Mouse (Mus musculus) CH12.LX (cell line): ENCODE results near the gene Tubd1. TPM values are rescaled to one million over a fixed set of nuclear protein-coding genes. Genes with fewer than 3 reads are reported as not detected.

Experiments used
- DNase-seq: peaks from one replicate; pipeline ENCODE4 v3.0.0-alpha.2; 2013; ENCODE audit errors: extremely low read depth
- H3K27ac ChIP-seq: 2 replicates; pipeline ENCODE4 v1.5.1; 2012; ENCODE audit warnings: low read depth, mild to moderate bottlenecking, control low read depth, moderate library complexity; ENCODE audit not compliant: insufficient read depth
- H3K27me3 ChIP-seq: replicated peaks from 2 replicates; pipeline ENCODE3; 2012; ENCODE audit warnings: inconsistent platforms
- H3K36me3 ChIP-seq, 2 experiments: replicated peaks in 1 of 2; 2 replicates each; pipeline versions ENCODE3 to v1.6.1; 2012; ENCODE audit warnings: inconsistent platforms in 1 of 2, low read length in 1 of 2, mild to moderate bottlenecking in 1 of 2, mixed read lengths in 1 of 2, moderate library complexity in 1 of 2; ENCODE audit not compliant: control insufficient read depth in 1 of 2, insufficient read depth in 1 of 2
- H3K4me1 ChIP-seq, 2 experiments: 2 replicates each; pipeline ENCODE4 v1.6.1; 2012; ENCODE audit warnings: inconsistent platforms in 1 of 2, moderate library complexity in 1 of 2; ENCODE audit not compliant: insufficient read depth in 2 of 2, control insufficient read depth in 1 of 2
- H3K4me2 ChIP-seq: 2 replicates; pipeline ENCODE4 v1.6.1; 2012; ENCODE audit warnings: low read depth, mild to moderate bottlenecking, control low read depth; ENCODE audit not compliant: poor library complexity, insufficient read depth, severe bottlenecking
- H3K4me3 ChIP-seq, 3 experiments: fragments of 150-350 bp in 1 of 3; sonication (generic) in 1 of 3; replicated peaks in 1 of 3; 2 replicates each; pipeline versions ENCODE3 to v1.5.1; 2011 to 2012; ENCODE audit warnings: low read depth in 2 of 3, low read length in 2 of 3, mild to moderate bottlenecking in 2 of 3, moderate library complexity in 2 of 3, control low read depth in 1 of 3, improper control_type of control experiment in 1 of 3, inconsistent platforms in 1 of 3, mixed read lengths in 1 of 3; ENCODE audit not compliant: poor library complexity in 1 of 3
- H3K79me2 ChIP-seq: replicated peaks from 2 replicates; pipeline ENCODE4 v1.6.1; 2012; ENCODE audit warnings: mild to moderate bottlenecking, moderate library complexity; ENCODE audit not compliant: control insufficient read depth, poor library complexity, insufficient read depth, severe bottlenecking; ENCODE audit errors: extremely low read depth
- H3K9ac ChIP-seq: 2 replicates; pipeline ENCODE4 v1.6.1; 2012; ENCODE audit warnings: low read depth, mild to moderate bottlenecking, control low read depth, moderate library complexity; ENCODE audit not compliant: insufficient read depth
- H3K9me3 ChIP-seq: replicated peaks from 2 replicates; pipeline ENCODE3; 2012; ENCODE audit warnings: low read length, inconsistent platforms, mixed read lengths
- BHLHE40 ChIP-seq: IDR thresholded peaks from 2 replicates; pipeline ENCODE4 v1.6.1; 2011; ENCODE audit warnings: mild to moderate bottlenecking, low read depth, low read length, improper control_type of control experiment
- CTCF ChIP-seq, 2 experiments: IDR thresholded peaks in 1 of 2; conservative IDR thresholded peaks in 1 of 2; 2 replicates each; pipeline ENCODE4 v1.5.1; 2011 to 2012; ENCODE audit warnings: low read depth in 2 of 2, low read length in 2 of 2, improper control_type of control experiment in 1 of 2, inconsistent platforms in 1 of 2, mild to moderate bottlenecking in 1 of 2, moderate library complexity in 1 of 2
- EP300 ChIP-seq: IDR thresholded peaks from 2 replicates; pipeline ENCODE4 v1.6.1; 2011; ENCODE audit warnings: low read length, improper control_type of control experiment
- GABPA ChIP-seq: IDR thresholded peaks from 2 replicates; pipeline ENCODE4 v1.6.1; 2012; ENCODE audit warnings: low read depth, low read length, improper control_type of control experiment, inconsistent platforms; ENCODE audit not compliant: insufficient replicate concordance
- HCFC1 ChIP-seq: IDR thresholded peaks from 2 replicates; pipeline ENCODE4 v1.6.1; 2012; ENCODE audit warnings: low read depth, mild to moderate bottlenecking, inconsistent platforms, low read length, improper control_type of control experiment
- IRF4 ChIP-seq: IDR thresholded peaks from 2 replicates; pipeline ENCODE4 v1.6.1; 2014; ENCODE audit warnings: low read depth, mild to moderate bottlenecking, inconsistent platforms, low read length, improper control_type of control experiment
- JUN ChIP-seq: IDR thresholded peaks from 2 replicates; pipeline ENCODE4 v1.6.1; 2011; ENCODE audit warnings: low read depth, mild to moderate bottlenecking, low read length, improper control_type of control experiment, moderate library complexity; ENCODE audit not compliant: insufficient read depth
- KAT2A ChIP-seq: IDR thresholded peaks from 2 replicates; pipeline ENCODE4 v1.6.1; 2012; ENCODE audit warnings: low read length, improper control_type of control experiment, inconsistent platforms; ENCODE audit not compliant: insufficient replicate concordance
- MAFK ChIP-seq: IDR thresholded peaks from 2 replicates; pipeline ENCODE4 v1.6.1; 2011; ENCODE audit warnings: low read length, improper control_type of control experiment; ENCODE audit not compliant: insufficient replicate concordance
- MAX ChIP-seq: IDR thresholded peaks from 2 replicates; pipeline ENCODE4 v1.6.1; 2011; ENCODE audit warnings: low read length, improper control_type of control experiment
- MEF2A ChIP-seq: IDR thresholded peaks from 2 replicates; pipeline ENCODE4 v1.6.1; 2014; ENCODE audit warnings: low read depth, mild to moderate bottlenecking, inconsistent platforms, low read length, improper control_type of control experiment, borderline replicate concordance
- NRF1 ChIP-seq: IDR thresholded peaks from 2 replicates; pipeline ENCODE4 v1.6.1; 2014; ENCODE audit warnings: low read depth, mild to moderate bottlenecking, inconsistent platforms, low read length, improper control_type of control experiment, moderate library complexity
- PAX5 ChIP-seq: IDR thresholded peaks from 2 replicates; pipeline ENCODE4 v1.6.1; 2012; ENCODE audit warnings: low read length, inconsistent platforms, mixed read lengths
- POLR2A ChIP-seq: IDR thresholded peaks from 2 replicates; pipeline ENCODE4 v1.6.1; 2011; ENCODE audit warnings: low read depth, mild to moderate bottlenecking, improper control_type of control experiment, low read length
- POLR2AphosphoS2 ChIP-seq: IDR thresholded peaks from 2 replicates; pipeline ENCODE4 v1.6.1; 2011; ENCODE audit warnings: low read depth, low read length, improper control_type of control experiment
- RAD21 ChIP-seq: IDR thresholded peaks from 2 replicates; pipeline ENCODE4 v1.6.1; 2011; ENCODE audit warnings: low read depth, mild to moderate bottlenecking, low read length, improper control_type of control experiment, moderate library complexity
- SIN3A ChIP-seq: IDR thresholded peaks from 2 replicates; pipeline ENCODE4 v1.6.1; 2012; ENCODE audit warnings: low read length, improper control_type of control experiment, inconsistent platforms
- USF2 ChIP-seq: conservative IDR thresholded peaks from 2 replicates; pipeline ENCODE4 v1.6.1; 2011; ENCODE audit warnings: low read depth, low read length, improper control_type of control experiment
- ZKSCAN1 ChIP-seq: IDR thresholded peaks from 2 replicates; pipeline ENCODE4 v1.6.1; 2012; ENCODE audit warnings: low read depth, inconsistent platforms, low read length, improper control_type of control experiment, borderline replicate concordance
- ZMIZ1 ChIP-seq: IDR thresholded peaks from 2 replicates; pipeline ENCODE4 v1.6.1; 2012; ENCODE audit warnings: low read depth, mild to moderate bottlenecking, inconsistent platforms, low read length, improper control_type of control experiment
- ZNF384 ChIP-seq: IDR thresholded peaks from 2 replicates; pipeline ENCODE4 v1.6.1; 2012; ENCODE audit warnings: low read depth, low read length, improper control_type of control experiment, inconsistent platforms
- dilution Hi-C: fragments of 300-500 bp; cut with MboI; formaldehyde crosslinking; loops from 2 replicates; pipeline ENCODE4 v1.14.3; 2020; ENCODE audit warnings: low sequenced_read_pairs; ENCODE audit not compliant: extremely low pct_unique_long_range_greater_than_20kb, extremely low pct_ligation_motif_present
- in situ Hi-C: fragments of 300-500 bp; cut with MboI; formaldehyde crosslinking; loops from 3 replicates; pipeline ENCODE4 v1.14.3; 2019; ENCODE audit warnings: low sequenced_read_pairs, low pct_ligation_motif_present, low pct_unique_long_range_greater_than_20kb, mixed read lengths
- polyA plus RNA-seq: library from polyadenylated mRNA; unstranded; fragments of >175 nt; gene quantifications from 2 replicates; pipeline ENCODE4 v1.2.1, GENCODE M21; 2012; ENCODE audit warnings: low read depth; ENCODE audit not compliant: insufficient read length
- total RNA-seq, 2 experiments: library from RNA; depleted of rRNA; stranded (reverse); fragments of 300-350 nt in 1 of 2; fragments of >200 nt in 1 of 2; gene quantifications; 2 replicates each; pipeline ENCODE4 v1.2.3; 2012 to 2014

Tubd1 gene
- total and polyA plus RNA-seq, 3 experiments: 9.7 to 12.6 (median 11.9) TPM

- dilution Hi-C loops: no loop called here
- H3K27ac ChIP-seq: no peak overlapping the region
- no peak overlapping the region for H3K9ac ChIP-seq
- H3K79me2 ChIP-seq: peaks cover 2% of the 10 kb centered on the region; the same call in 1 of the 2 replicates
- peak; percentile 82 for TF ChIP-seq ZNF384
- no peak for TF ChIP-seq EP300
- TF ChIP-seq POLR2A: no peak
- H3K4me2 ChIP-seq: no peak overlapping the region
- H3K4me1 ChIP-seq: peaks cover 5 to 73% of the 10 kb centered on the region in 2 experiments; a peak in 3 of 4 replicates
- H3K4me3 ChIP-seq: no peak overlapping the region
- H3K36me3 ChIP-seq: peaks cover 3 to 31% of the 10 kb centered on the region in 2 experiments
- no peak for DNase-seq
- in situ Hi-C loops: no loop called here
- no peaks in the 10 kb centered on the region for H3K9me3 ChIP-seq
- H3K27me3 ChIP-seq: no peaks in the 10 kb centered on the region
These were observed 54.8 kb downstream of the Tubd1 start for GRCm38 (mm10) chr11:86599378-86600208.

- Histone ChIP-seq H3K79me2 (peaks cover 2% of the 10 kb centered on the region; the same call in 1 of the 2 replicates), H3K4me2 (no peak overlapping the region), H3K4me1 (peaks cover 5 to 71% of the 10 kb centered on the region in 2 experiments; a peak in 3 of 4 replicates), H3K36me3 (peaks cover 3 to 37% of the 10 kb centered on the region in 2 experiments), H3K9ac (no peak overlapping the region), H3K9me3 (no peaks in the 10 kb centered on the region), H3K4me3 (no peak overlapping the region), H3K27me3 (no peaks in the 10 kb centered on the region), H3K27ac (no peak overlapping the region)
- in situ Hi-C loops: no loop called here
- dilution Hi-C loops: no loop called here
- no peak for TF ChIP-seq USF2
- TF ChIP-seq POLR2AphosphoS2: 0 out of 2 replicates have a peak, but pooled peaks have one; percentile 38
- TF ChIP-seq CTCF (conservative IDR thresholded peaks at IDR 0.05 in 1 of 2, IDR thresholded peaks at IDR 0.05 in 1 of 2; ENCODE audit: low read depth in 2 of 2, low read length in 2 of 2): no peak
- DNase-seq: no peak
These were observed 55.4 kb downstream of the Tubd1 start for GRCm38 (mm10) chr11:86600209-86600557.

GRCm38 (mm10) chr11:86602116-86602515, 57.3 kb downstream of the Tubd1 start:
- dilution Hi-C loops: no loop called here
- DNase-seq: no peak
- Histone ChIP-seq H3K9me3 (peaks cover 7% of the 10 kb centered on the region), H3K4me3 (no peak overlapping the region), H3K4me1 (peaks cover under 1 to 65% of the 10 kb centered on the region in 2 experiments; a peak in 2 of 4 replicates), H3K9ac (no peak overlapping the region), H3K27ac (no peak overlapping the region)
- TF ChIP-seq MEF2A (no peak), PAX5 (no peak), ZMIZ1 (no peak), HCFC1 (no peak), JUN (no peak), EP300 (no peak), NRF1 (no peak), SIN3A (no peak), ZKSCAN1 (no peak), KAT2A (no peak), GABPA (no peak), MAFK (no peak), BHLHE40 (no peak), CTCF (conservative IDR thresholded peaks at IDR 0.05 in 1 of 2, IDR thresholded peaks at IDR 0.05 in 1 of 2; ENCODE audit: low read depth in 2 of 2, low read length in 2 of 2) (no peak), MAX (no peak), RAD21 (no peak), IRF4 (no peak)
- TF ChIP-seq, all 38 proteins: peak for 0
- H3K79me2 ChIP-seq: no peaks in the 10 kb centered on the region; the same call in 1 of the 2 replicates
- in situ Hi-C loops: no loop called here
- H3K4me2 ChIP-seq: no peak overlapping the region
- H3K27me3 ChIP-seq: no peaks in the 10 kb centered on the region
- peaks cover 15 to 50% of the 10 kb centered on the region in 2 experiments for H3K36me3 ChIP-seq
